Mouse (Mus musculus): ENCODE measurements around the gene Dner. TPM values are rescaled to one million over a fixed set of nuclear protein-coding genes. Genes with fewer than 3 reads are reported as not detected.
"Not testable (repeated sequence)": the region's sequence is repeated elsewhere in the genome, so short reads cannot be mapped to it uniquely, and the experiment has no call there.

Dner gene
- polyA plus RNA-seq, 1 experiment from 2014 or later: 328 TPM

- Histone ChIP-seq H3K27ac (ENCODE audit: low read depth, low read length) (no peak within 1 kb of the TSS), H3K9ac (ENCODE audit: low read depth, low read length) (no peak within 1 kb of the TSS), H3K27me3 (replicated peaks; ENCODE audit: control insufficient read depth, insufficient read depth, low read length) (no peaks in the 10 kb centered on the region), H3K4me2 (ENCODE audit: low read length) (no peak within 1 kb of the TSS), H3K4me3 (ENCODE audit: low read length) (no peak within 1 kb of the TSS), H3K36me3 (ENCODE audit: control insufficient read depth, insufficient read depth, low read length) (no peaks in the 10 kb centered on the region), H3K4me1 (ENCODE audit: control insufficient read depth, insufficient read depth, low read depth, low read length) (no peaks in the 10 kb centered on the region), H3K9me3 (ENCODE audit: control insufficient read depth, low read length) (no peaks in the 10 kb centered on the region)
- ATAC-seq: no peak
- WGBS: 93% methylated on average over 8 of the region's 8 CpGs
Measured at GRCm38 (mm10) chr1:84363967-84364366, 332.1 kb downstream of the Dner start, which contains the start of gene Pid1. Gene Pid1 (minus strand): TSS chr1:84364180.

- H3K36me3 ChIP-seq (ENCODE audit: control insufficient read depth, insufficient read depth, low read length): no peaks in the 10 kb centered on the region
- H3K4me3 ChIP-seq (ENCODE audit: low read length): no peak overlapping the region
- no peak overlapping the region for H3K27ac ChIP-seq (ENCODE audit: low read depth, low read length)
- WGBS: 84% methylated on average over 7 of the region's 7 CpGs
- no peaks in the 10 kb centered on the region for H3K4me1 ChIP-seq (ENCODE audit: control insufficient read depth, insufficient read depth, low read depth, low read length)
- no peaks in the 10 kb centered on the region for H3K27me3 ChIP-seq (replicated peaks; ENCODE audit: control insufficient read depth, insufficient read depth, low read length)
- no peak overlapping the region for H3K4me2 ChIP-seq (ENCODE audit: low read length)
- no peak overlapping the region for H3K9ac ChIP-seq (ENCODE audit: low read depth, low read length)
- no peak for ATAC-seq
- H3K9me3 ChIP-seq (ENCODE audit: control insufficient read depth, low read length): no peaks in the 10 kb centered on the region
Measured at GRCm38 (mm10) chr1:84362709-84363617, 333.1 kb downstream of the Dner start.

GRCm38 (mm10) chr1:84362209-84362608 is 333.8 kb downstream of the Dner start:
- no peak overlapping the region for H3K4me3 ChIP-seq (ENCODE audit: low read length)
- no peak for ATAC-seq
- no peaks in the 10 kb centered on the region for H3K4me1 ChIP-seq (ENCODE audit: control insufficient read depth, insufficient read depth, low read depth, low read length)
- H3K4me2 ChIP-seq (ENCODE audit: low read length): no peak overlapping the region
- H3K9ac ChIP-seq (ENCODE audit: low read depth, low read length): no peak overlapping the region
- no peaks in the 10 kb centered on the region for H3K27me3 ChIP-seq (replicated peaks; ENCODE audit: control insufficient read depth, insufficient read depth, low read length)
- H3K36me3 ChIP-seq (ENCODE audit: control insufficient read depth, insufficient read depth, low read length): no peaks in the 10 kb centered on the region
- no peaks in the 10 kb centered on the region for H3K9me3 ChIP-seq (ENCODE audit: control insufficient read depth, low read length)
- 68% methylated on average over 1 of the region's 1 CpGs for WGBS
- H3K27ac ChIP-seq (ENCODE audit: low read depth, low read length): no peak overlapping the region

GRCm38 (mm10) chr1:84361389-84361788 is 334.6 kb downstream of the Dner start:
- Histone ChIP-seq H3K27me3 (replicated peaks; ENCODE audit: control insufficient read depth, insufficient read depth, low read length) (no peaks in the 10 kb centered on the region), H3K4me2 (ENCODE audit: low read length) (no peak overlapping the region), H3K4me3 (ENCODE audit: low read length) (no peak overlapping the region), H3K9me3 (ENCODE audit: control insufficient read depth, low read length) (no peaks in the 10 kb centered on the region), H3K4me1 (ENCODE audit: control insufficient read depth, insufficient read depth, low read depth, low read length) (no peaks in the 10 kb centered on the region), H3K36me3 (ENCODE audit: control insufficient read depth, insufficient read depth, low read length) (no peaks in the 10 kb centered on the region), H3K9ac (ENCODE audit: low read depth, low read length) (no peak overlapping the region), H3K27ac (ENCODE audit: low read depth, low read length) (no peak overlapping the region)
- ATAC-seq: no peak
- 90% methylated on average over 3 of the region's 3 CpGs for WGBS

DNA sequence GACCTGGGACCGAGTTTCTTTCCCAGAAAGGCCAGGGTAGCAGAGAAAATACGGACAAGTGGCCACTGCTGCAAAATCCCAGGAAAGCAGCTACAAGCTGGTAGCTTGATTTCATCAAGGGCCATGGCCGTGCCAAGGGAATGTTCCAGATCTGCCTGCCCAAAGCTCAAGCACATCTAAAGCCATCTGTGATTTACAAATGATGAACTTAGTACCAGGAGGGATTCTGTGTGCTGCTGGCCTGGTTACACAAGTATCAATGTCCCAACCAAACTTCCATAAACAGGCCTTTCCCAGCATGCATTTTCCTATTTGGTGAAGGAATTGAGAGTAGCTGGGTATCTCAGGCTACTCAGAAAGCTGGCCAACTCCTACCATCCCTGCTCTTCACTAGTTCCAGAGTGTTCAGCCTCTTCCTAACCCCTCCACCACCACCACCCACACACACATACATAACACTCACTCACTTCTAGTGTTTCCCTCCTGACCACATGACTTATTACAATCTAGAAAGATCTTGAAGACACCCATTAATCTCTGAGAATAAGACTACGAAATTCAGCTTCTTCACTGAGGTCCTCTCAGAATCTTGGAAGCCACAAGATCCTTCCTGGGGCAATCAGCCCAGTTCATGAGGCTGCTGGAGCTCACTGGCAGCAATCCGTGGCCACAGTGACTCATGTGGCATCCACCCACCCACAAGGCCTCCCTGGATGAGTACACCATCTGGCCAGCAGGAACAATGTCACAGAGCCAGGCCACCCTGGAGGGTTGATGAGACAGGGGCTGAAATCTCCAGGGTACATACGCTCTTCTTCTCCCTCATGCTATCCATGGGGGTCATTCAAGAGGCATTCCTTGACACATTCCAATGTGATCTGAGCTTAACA is 336.2 kb downstream of the Dner start:
- Histone ChIP-seq H3K36me3 (ENCODE audit: control insufficient read depth, insufficient read depth, low read length) (no peaks in the 10 kb centered on the region), H3K27me3 (replicated peaks; ENCODE audit: control insufficient read depth, insufficient read depth, low read length) (no peaks in the 10 kb centered on the region), H3K9me3 (ENCODE audit: control insufficient read depth, low read length) (no peaks in the 10 kb centered on the region), H3K27ac (ENCODE audit: low read depth, low read length) (no peak overlapping the region), H3K4me3 (ENCODE audit: low read length) (no peak overlapping the region), H3K4me1 (ENCODE audit: control insufficient read depth, insufficient read depth, low read depth, low read length) (no peaks in the 10 kb centered on the region), H3K4me2 (ENCODE audit: low read length) (no peak overlapping the region), H3K9ac (ENCODE audit: low read depth, low read length) (no peak overlapping the region)
- WGBS: 81% methylated on average over 6 of the region's 6 CpGs
- ATAC-seq: no peak

GRCm38 (mm10) chr1:84357216-84357615 is 338.8 kb downstream of the Dner start:
- Histone ChIP-seq H3K4me3 (ENCODE audit: low read length) (no peak overlapping the region), H3K9ac (ENCODE audit: low read depth, low read length) (no peak overlapping the region), H3K9me3 (ENCODE audit: control insufficient read depth, low read length) (no peaks in the 10 kb centered on the region), H3K4me1 (ENCODE audit: control insufficient read depth, insufficient read depth, low read depth, low read length) (no peaks in the 10 kb centered on the region), H3K27ac (ENCODE audit: low read depth, low read length) (no peak overlapping the region), H3K36me3 (ENCODE audit: control insufficient read depth, insufficient read depth, low read length) (no peaks in the 10 kb centered on the region), H3K4me2 (ENCODE audit: low read length) (no peak overlapping the region), H3K27me3 (replicated peaks; ENCODE audit: control insufficient read depth, insufficient read depth, low read length) (no peaks in the 10 kb centered on the region)
- ATAC-seq: no peak
- 89% methylated on average over 5 of the region's 5 CpGs for WGBS

- H3K9me3 ChIP-seq (ENCODE audit: control insufficient read depth, low read length): no peaks in the 10 kb centered on the region
- H3K27me3 ChIP-seq (replicated peaks; ENCODE audit: control insufficient read depth, insufficient read depth, low read length): no peaks in the 10 kb centered on the region
- ATAC-seq: no peak
- no peak overlapping the region for H3K4me3 ChIP-seq (ENCODE audit: low read length)
- no peak overlapping the region for H3K4me2 ChIP-seq (ENCODE audit: low read length)
- no peak overlapping the region for H3K9ac ChIP-seq (ENCODE audit: low read depth, low read length)
- H3K36me3 ChIP-seq (ENCODE audit: control insufficient read depth, insufficient read depth, low read length): no peaks in the 10 kb centered on the region
- H3K27ac ChIP-seq (ENCODE audit: low read depth, low read length): no peak overlapping the region
- WGBS: 88% methylated on average over 2 of the region's 2 CpGs
- H3K4me1 ChIP-seq (ENCODE audit: control insufficient read depth, insufficient read depth, low read depth, low read length): no peaks in the 10 kb centered on the region
Measured at GRCm38 (mm10) chr1:84350262-84350661, 345.8 kb downstream of the Dner start.

GRCm38 (mm10) chr1:84347796-84348476 is 348.1 kb downstream of the Dner start:
- Histone ChIP-seq H3K4me1 (ENCODE audit: control insufficient read depth, insufficient read depth, low read depth, low read length) (no peaks in the 10 kb centered on the region), H3K9me3 (ENCODE audit: control insufficient read depth, low read length) (no peaks in the 10 kb centered on the region), H3K27ac (ENCODE audit: low read depth, low read length) (no peak overlapping the region), H3K9ac (ENCODE audit: low read depth, low read length) (no peak overlapping the region), H3K4me3 (ENCODE audit: low read length) (no peak overlapping the region), H3K4me2 (ENCODE audit: low read length) (no peak overlapping the region), H3K36me3 (ENCODE audit: control insufficient read depth, insufficient read depth, low read length) (no peaks in the 10 kb centered on the region), H3K27me3 (replicated peaks; ENCODE audit: control insufficient read depth, insufficient read depth, low read length) (no peaks in the 10 kb centered on the region)
- 78% methylated on average over 3 of the region's 3 CpGs for WGBS
- no peak for ATAC-seq

DNA sequence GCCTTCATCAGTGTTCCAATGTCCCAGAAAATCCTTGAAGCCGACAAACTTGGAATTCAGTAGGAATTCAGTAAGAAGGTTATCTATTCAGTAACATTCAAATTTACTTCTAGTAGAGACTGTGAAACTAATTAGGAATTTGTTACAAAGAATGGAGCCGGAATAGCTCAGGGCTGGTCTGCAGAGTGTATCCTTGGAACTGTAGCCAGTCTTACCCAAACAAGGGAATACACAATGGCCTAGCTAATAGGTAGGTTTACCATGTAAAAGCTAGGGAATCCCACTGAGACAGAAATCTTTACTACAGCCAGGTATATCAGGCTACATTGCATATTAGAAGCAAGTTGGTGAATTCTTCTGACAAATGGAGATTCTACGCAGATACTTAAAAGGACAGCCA is 363.2 kb downstream of the Dner start:
- H3K27ac ChIP-seq (ENCODE audit: low read depth, low read length); H3K36me3 ChIP-seq (ENCODE audit: control insufficient read depth, insufficient read depth, low read length); ATAC-seq; H3K27me3 ChIP-seq (replicated peaks; ENCODE audit: control insufficient read depth, insufficient read depth, low read length); H3K4me2 ChIP-seq (ENCODE audit: low read length); H3K9ac ChIP-seq (ENCODE audit: low read depth, low read length); H3K4me3 ChIP-seq (ENCODE audit: low read length); H3K9me3 ChIP-seq (ENCODE audit: control insufficient read depth, low read length); H3K4me1 ChIP-seq (ENCODE audit: control insufficient read depth, insufficient read depth, low read depth, low read length): not testable (repeated sequence)
- 25% methylated on average over 3 of the region's 3 CpGs for WGBS
